Mouse (Mus musculus): ENCODE measurements around the gene Phb2. TPM values are rescaled to one million over a fixed set of nuclear protein-coding genes. Genes with fewer than 3 reads are reported as not detected.

Phb2 gene
- total and polyA plus RNA-seq, 3 experiments: 325 to 565 (median 432) TPM

DNA sequence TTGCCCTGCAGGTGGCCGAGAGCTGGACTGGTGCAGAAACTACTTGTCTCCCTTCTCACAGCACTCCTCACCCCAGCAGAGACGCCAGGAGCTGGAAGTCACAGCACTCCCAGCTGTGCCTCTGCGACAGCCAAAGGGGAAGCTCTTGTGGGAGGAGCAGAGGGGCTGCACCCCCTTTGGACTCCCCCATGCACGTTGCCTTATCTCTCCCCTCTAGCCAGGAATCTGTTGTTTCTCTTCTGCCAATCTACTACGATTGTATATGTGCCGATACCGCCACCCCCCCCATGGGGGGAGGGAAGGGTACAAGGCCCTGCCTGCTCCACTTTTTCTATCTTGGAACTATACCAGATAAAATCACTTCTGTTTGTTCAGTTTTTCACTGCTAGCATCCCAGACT, 8.3 kb upstream of the Phb2 start:
- Histone ChIP-seq H3K27me3 (ENCODE audit: insufficient read depth, low read length) (no peaks in the 10 kb centered on the region), H3K4me1 (ENCODE audit: insufficient read depth, low read depth, low read length) (peaks cover 86% of the 10 kb centered on the region), H3K36me3 (replicated peaks) (peaks cover 100% of the 10 kb centered on the region), H3K9me3 (replicated peaks) (no peaks in the 10 kb centered on the region), H3K4me3 (ENCODE audit: low read depth, low read length) (peak overlapping the region; percentile 41; the same call in 1 of the 2 replicates)
- TF ChIP-seq GATA1 (IDR thresholded peaks at IDR 0.05; ENCODE audit: borderline replicate concordance, low read length) (no peak), TAL1 (conservative IDR thresholded peaks at IDR 0.05; ENCODE audit: low read depth, low read length) (no peak), CTCF (IDR thresholded peaks at IDR 0.05; ENCODE audit: low read depth, low read length) (no peak), GATA2 (IDR thresholded peaks at IDR 0.05; ENCODE audit: borderline replicate concordance, low read depth, low read length) (no peak), POLR2AphosphoS5 (IDR thresholded peaks at IDR 0.05; ENCODE audit: insufficient replicate concordance, low read depth, low read length) (0 out of 2 replicates have a peak, but pooled peaks have one; percentile 52)
- no peak for DNase-seq (ENCODE audit: low spot score)
- no peak for ATAC-seq (ENCODE audit: extremely low read depth, insufficient number of reproducible peaks, low FRiP score, poor library complexity, severe bottlenecking)

DNA sequence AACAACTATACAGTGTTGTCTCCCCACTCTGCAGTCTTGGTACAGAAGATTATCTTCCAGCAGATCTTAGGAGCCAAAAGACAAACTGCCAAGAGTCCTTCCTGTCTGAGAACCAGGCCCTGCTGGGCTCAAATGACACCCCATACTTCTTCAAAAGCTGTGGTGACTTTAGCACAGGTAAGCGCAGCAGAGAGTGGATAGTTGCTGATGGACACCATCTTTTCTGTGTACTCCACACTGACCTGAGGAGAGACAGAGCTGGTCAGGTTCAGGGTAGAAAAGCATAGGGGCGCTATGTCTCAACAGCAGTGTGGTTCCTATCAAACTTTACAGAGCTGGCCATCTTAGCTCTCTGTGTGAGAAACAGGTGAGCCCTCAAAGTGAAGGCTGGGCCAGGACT, 7.7 kb upstream of the Phb2 start:
- Histone ChIP-seq H3K27me3 (ENCODE audit: insufficient read depth, low read length) (no peaks in the 10 kb centered on the region), H3K9me3 (replicated peaks) (no peaks in the 10 kb centered on the region), H3K4me1 (ENCODE audit: insufficient read depth, low read depth, low read length) (peaks cover 85% of the 10 kb centered on the region), H3K36me3 (replicated peaks) (peaks cover 100% of the 10 kb centered on the region), H3K4me3 (ENCODE audit: low read depth, low read length) (no peak overlapping the region)
- DNase-seq (ENCODE audit: low spot score): no peak
- no peak for ATAC-seq (ENCODE audit: extremely low read depth, insufficient number of reproducible peaks, low FRiP score, poor library complexity, severe bottlenecking)
- no peak for TF ChIP-seq TAL1 (conservative IDR thresholded peaks at IDR 0.05; ENCODE audit: low read depth, low read length)
- TF ChIP-seq POLR2AphosphoS5 (IDR thresholded peaks at IDR 0.05; ENCODE audit: insufficient replicate concordance, low read depth, low read length): 0 out of 2 replicates have a peak, but pooled peaks have one; percentile 73

DNA sequence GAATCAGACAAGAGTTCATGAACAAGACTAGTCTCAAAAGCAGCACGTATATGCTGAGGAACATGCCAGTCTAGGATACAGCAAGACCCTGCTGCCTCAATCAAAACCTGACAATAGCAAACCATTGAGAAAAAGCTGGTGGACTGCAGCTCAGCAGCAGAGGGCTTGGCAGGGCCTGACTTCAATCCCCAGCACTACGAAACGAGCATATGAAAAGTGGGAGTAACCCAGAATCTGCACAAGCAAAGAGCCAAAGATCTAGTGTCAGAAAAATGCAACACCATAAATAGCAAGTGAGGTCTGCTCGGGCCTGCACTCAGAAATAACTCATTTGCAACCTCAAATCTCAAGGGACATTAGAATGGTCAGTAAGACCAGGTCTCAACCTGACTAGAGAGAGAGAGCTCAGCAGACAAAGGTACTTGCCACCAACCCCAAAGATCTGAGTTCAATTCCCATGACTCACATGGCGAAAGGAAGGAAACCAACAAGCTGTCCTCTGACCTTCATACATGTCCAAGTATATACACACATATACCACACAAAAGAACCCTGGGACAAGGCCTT, 6.0 kb upstream of the Phb2 start:
- Histone ChIP-seq H3K4me3 (ENCODE audit: low read depth, low read length) (no peak overlapping the region), H3K4me1 (ENCODE audit: insufficient read depth, low read depth, low read length) (peaks cover 84% of the 10 kb centered on the region), H3K27me3 (ENCODE audit: insufficient read depth, low read length) (no peaks in the 10 kb centered on the region), H3K36me3 (replicated peaks) (peaks cover 97% of the 10 kb centered on the region), H3K9me3 (replicated peaks) (no peaks in the 10 kb centered on the region)
- TF ChIP-seq POLR2AphosphoS5 (IDR thresholded peaks at IDR 0.05; ENCODE audit: insufficient replicate concordance, low read depth, low read length) (0 out of 2 replicates have a peak, but pooled peaks have one; percentile 12), GATA2 (IDR thresholded peaks at IDR 0.05; ENCODE audit: borderline replicate concordance, low read depth, low read length) (no peak)
- ATAC-seq (ENCODE audit: extremely low read depth, insufficient number of reproducible peaks, low FRiP score, poor library complexity, severe bottlenecking) (no peak), DNase-seq (ENCODE audit: low spot score) (no peak)

DNA sequence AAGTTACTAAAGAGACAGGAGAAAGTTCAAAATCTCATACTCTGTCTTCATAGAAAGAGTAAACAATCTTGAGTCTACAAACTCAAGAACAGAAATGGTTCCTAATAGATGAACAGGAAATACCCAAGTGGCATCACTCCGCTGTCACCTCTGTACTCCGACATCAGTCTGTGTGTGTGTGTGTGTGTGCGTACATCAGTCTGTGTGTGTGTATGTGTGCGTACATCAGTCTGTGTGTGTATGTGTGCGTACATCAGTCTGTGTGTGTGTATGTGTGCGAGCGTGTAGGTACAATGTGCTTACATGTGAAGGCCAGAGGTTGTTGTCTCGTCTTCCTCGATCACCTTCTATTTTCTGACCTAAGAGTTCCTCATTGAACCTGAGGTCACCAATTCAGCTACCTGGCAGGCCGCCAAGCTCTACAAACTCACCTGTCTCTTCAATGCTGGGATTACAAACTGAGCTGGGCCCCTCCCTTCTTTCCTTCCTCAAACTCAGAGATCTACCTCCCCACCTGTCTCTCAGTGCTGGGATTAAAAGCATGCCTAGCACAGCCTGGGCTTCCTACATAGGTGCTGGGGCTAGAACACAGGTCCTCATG, 3.7 kb upstream of the Phb2 start:
- H3K27me3 ChIP-seq (ENCODE audit: insufficient read depth, low read length): no peaks in the 10 kb centered on the region
- peaks cover 84% of the 10 kb centered on the region for H3K36me3 ChIP-seq (replicated peaks)
- H3K4me3 ChIP-seq (ENCODE audit: low read depth, low read length): no peak overlapping the region
- no peak for ATAC-seq (ENCODE audit: extremely low read depth, insufficient number of reproducible peaks, low FRiP score, poor library complexity, severe bottlenecking)
- no peaks in the 10 kb centered on the region for H3K9me3 ChIP-seq (replicated peaks)
- no peak for DNase-seq (ENCODE audit: low spot score)
- peaks cover 69% of the 10 kb centered on the region for H3K4me1 ChIP-seq (ENCODE audit: insufficient read depth, low read depth, low read length)
- no peak for TF ChIP-seq GATA2 (IDR thresholded peaks at IDR 0.05; ENCODE audit: borderline replicate concordance, low read depth, low read length)
- TF ChIP-seq CTCF (IDR thresholded peaks at IDR 0.05; ENCODE audit: low read depth, low read length): no peak
- TF ChIP-seq GATA1 (IDR thresholded peaks at IDR 0.05; ENCODE audit: borderline replicate concordance, low read length): no peak
- TF ChIP-seq TAL1 (conservative IDR thresholded peaks at IDR 0.05; ENCODE audit: low read depth, low read length): no peak
- no peak; the same call in 1 of the 2 replicates for TF ChIP-seq POLR2AphosphoS5 (IDR thresholded peaks at IDR 0.05; ENCODE audit: insufficient replicate concordance, low read depth, low read length)

DNA sequence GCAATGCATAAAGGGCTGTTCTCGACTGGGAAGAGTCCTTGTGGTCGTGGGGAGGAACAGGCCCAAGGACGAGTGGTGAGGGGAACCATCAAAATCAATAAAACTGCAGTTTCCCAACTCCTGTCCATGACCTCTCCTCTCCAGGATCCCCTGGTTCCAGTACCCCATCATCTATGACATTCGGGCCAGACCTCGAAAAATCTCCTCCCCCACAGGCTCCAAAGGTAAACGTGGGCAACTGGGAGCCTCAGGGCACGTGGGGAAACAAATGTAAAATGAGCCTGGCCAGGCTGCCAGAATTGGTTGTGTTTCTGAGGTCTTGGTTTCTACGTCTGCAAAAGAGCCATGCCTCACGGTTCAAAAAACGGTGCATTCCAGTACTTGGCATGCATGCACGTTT, 782 bp downstream of the Phb2 start:
- no peak for DNase-seq (ENCODE audit: low spot score)
- H3K4me3 ChIP-seq (ENCODE audit: low read depth, low read length): peak overlapping the region; percentile 100
- no peaks in the 10 kb centered on the region for H3K27me3 ChIP-seq (ENCODE audit: insufficient read depth, low read length)
- peaks cover 77% of the 10 kb centered on the region for H3K4me1 ChIP-seq (ENCODE audit: insufficient read depth, low read depth, low read length)
- H3K36me3 ChIP-seq (replicated peaks): peaks cover 84% of the 10 kb centered on the region
- H3K9me3 ChIP-seq (replicated peaks): no peaks in the 10 kb centered on the region
- TF ChIP-seq GATA1 (IDR thresholded peaks at IDR 0.05; ENCODE audit: borderline replicate concordance, low read length) (no peak), CTCF (IDR thresholded peaks at IDR 0.05; ENCODE audit: low read depth, low read length) (no peak), TAL1 (conservative IDR thresholded peaks at IDR 0.05; ENCODE audit: low read depth, low read length) (no peak), POLR2AphosphoS5 (IDR thresholded peaks at IDR 0.05; ENCODE audit: insufficient replicate concordance, low read depth, low read length) (no peak), GATA2 (IDR thresholded peaks at IDR 0.05; ENCODE audit: borderline replicate concordance, low read depth, low read length) (no peak)
- ATAC-seq (ENCODE audit: extremely low read depth, insufficient number of reproducible peaks, low FRiP score, poor library complexity, severe bottlenecking): no peak

GRCm38 (mm10) chr6:124716864-124717490, 4.8 kb downstream of the Phb2 start:
- peaks cover 90% of the 10 kb centered on the region for H3K36me3 ChIP-seq (replicated peaks)
- no peaks in the 10 kb centered on the region for H3K27me3 ChIP-seq (ENCODE audit: insufficient read depth, low read length)
- no peaks in the 10 kb centered on the region for H3K9me3 ChIP-seq (replicated peaks)
- H3K4me3 ChIP-seq (ENCODE audit: low read depth, low read length): no peak overlapping the region
- ATAC-seq (ENCODE audit: extremely low read depth, insufficient number of reproducible peaks, low FRiP score, poor library complexity, severe bottlenecking) (no peak), DNase-seq (ENCODE audit: low spot score) (no peak)
- TF ChIP-seq TAL1 (conservative IDR thresholded peaks at IDR 0.05; ENCODE audit: low read depth, low read length) (no peak), CTCF (IDR thresholded peaks at IDR 0.05; ENCODE audit: low read depth, low read length) (no peak), GATA1 (IDR thresholded peaks at IDR 0.05; ENCODE audit: borderline replicate concordance, low read length) (no peak), GATA2 (IDR thresholded peaks at IDR 0.05; ENCODE audit: borderline replicate concordance, low read depth, low read length) (no peak), POLR2AphosphoS5 (IDR thresholded peaks at IDR 0.05; ENCODE audit: insufficient replicate concordance, low read depth, low read length) (peak; percentile 19; the same call in 1 of the 2 replicates)
- peaks cover 91% of the 10 kb centered on the region for H3K4me1 ChIP-seq (ENCODE audit: insufficient read depth, low read depth, low read length)
